Mouse (Mus musculus): ENCODE measurements around the gene Pygo2. TPM values are rescaled to one million over a fixed set of nuclear protein-coding genes. Genes with fewer than 3 reads are reported as not detected.
A peak's percentile ranks its signal among the peaks of the same experiment; 100 is the strongest.

Gene Pygo2
- polyA plus RNA-seq, 1 experiment from 2014 or later: 35.9 TPM

DNA sequence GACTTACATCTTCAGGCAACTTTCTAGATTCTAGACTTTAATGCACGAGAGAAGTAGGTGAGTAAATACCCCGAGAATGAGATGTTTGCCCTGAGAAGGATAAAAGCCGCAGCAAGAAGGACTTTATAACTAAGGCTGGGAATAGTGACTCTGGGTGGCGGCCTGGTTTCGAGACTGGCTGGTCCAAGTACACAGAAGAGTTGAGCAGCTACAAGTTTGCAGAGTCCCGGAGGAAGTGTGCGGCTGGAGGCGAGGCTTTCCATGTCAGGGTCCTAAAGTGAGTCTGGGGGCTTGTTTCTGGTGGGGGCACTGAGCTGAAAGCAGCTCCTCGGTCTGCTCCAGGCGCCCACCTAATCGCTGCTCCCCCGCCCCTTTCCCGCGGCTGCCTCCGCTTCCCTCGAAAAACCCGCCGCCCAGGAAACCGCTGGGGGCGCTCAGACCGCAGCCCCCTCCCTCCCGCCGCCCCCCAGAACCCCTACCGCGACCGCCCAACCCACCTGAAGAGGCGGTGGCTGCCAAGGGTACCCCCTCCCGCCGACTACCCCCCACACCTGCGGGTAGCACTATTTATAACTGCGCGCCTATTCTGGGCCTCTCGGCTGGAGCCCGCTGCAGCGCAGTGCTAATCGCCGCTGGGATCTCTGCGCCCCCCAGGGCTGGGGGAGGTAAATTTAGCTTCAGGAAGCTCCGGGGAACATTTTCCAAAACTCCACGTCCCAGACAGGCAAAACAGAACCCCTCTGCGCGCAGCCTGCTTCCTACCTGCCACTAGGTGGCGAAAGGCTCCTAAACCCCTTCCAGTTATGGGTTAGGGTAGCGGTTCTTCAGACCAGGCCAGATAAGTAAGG lies 34.0 kb upstream of the Pygo2 start:
- H3K4me3 ChIP-seq: peak overlapping the region; percentile 79
- no peaks in the 10 kb centered on the region; the same call in 1 of the 2 replicates for H3K27me3 ChIP-seq (ENCODE audit: insufficient read depth, poor library complexity, severe bottlenecking)
- H3K36me3 ChIP-seq: peaks cover 9% of the 10 kb centered on the region; the same call in 1 of the 2 replicates
- WGBS: under 1% methylated on average over 43 of the region's 44 CpGs
- H3K4me1 ChIP-seq: peaks cover 58% of the 10 kb centered on the region
- H3K27ac ChIP-seq: peak overlapping the region; percentile 93
- peak; percentile 91 for DNase-seq (ENCODE audit: low spot score)
- no peaks in the 10 kb centered on the region for H3K9me3 ChIP-seq

DNA sequence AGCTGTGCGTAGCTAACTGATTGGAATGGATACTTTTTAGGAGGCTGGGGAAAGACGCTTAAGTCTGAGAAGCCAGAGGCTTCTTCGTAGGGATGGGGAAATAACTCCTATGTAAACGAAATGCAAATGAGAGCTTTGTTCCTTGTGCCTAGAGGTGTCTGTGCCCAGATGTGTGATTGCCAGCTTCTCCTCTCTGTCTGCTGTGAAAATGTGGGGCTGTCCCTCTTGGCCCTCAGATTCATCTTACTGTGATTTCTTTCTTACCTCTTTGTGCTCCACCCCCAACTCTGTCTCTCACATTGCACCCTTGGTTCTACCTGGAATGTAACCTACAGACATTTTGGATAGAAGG lies 33.4 kb upstream of the Pygo2 start:
- no peak for DNase-seq (ENCODE audit: low spot score)
- Histone ChIP-seq H3K4me3 (peak overlapping the region; percentile 79), H3K9me3 (no peaks in the 10 kb centered on the region), H3K4me1 (peaks cover 52% of the 10 kb centered on the region), H3K27me3 (ENCODE audit: insufficient read depth, poor library complexity, severe bottlenecking) (no peaks in the 10 kb centered on the region; the same call in 1 of the 2 replicates), H3K27ac (peak overlapping the region; percentile 93), H3K36me3 (peaks cover 15% of the 10 kb centered on the region)
- WGBS: 0% methylated on average over 4 of the region's 4 CpGs

DNA sequence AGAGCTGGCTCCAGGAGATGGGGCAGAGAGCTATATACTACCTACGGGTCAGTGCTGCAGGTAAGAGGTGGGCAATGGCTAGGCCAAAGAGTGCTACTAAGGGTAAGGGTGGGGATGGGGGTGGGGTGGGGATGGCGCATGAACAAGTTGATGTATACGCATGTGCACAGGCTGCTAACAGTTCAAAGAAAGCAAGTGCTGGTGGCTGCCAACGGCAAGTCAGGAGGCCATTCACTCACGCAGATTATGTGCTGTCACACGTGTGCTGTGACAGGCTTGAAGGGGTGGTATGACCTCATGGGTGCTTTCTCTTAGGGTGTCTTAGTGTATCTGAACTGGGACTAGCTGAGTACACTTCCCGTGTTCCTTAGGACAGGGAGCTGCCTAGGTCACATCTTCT lies 28.7 kb upstream of the Pygo2 start:
- no peak for DNase-seq (ENCODE audit: low spot score)
- Histone ChIP-seq H3K36me3 (peaks cover 56% of the 10 kb centered on the region), H3K27me3 (ENCODE audit: insufficient read depth, poor library complexity, severe bottlenecking) (no peaks in the 10 kb centered on the region), H3K4me3 (no peak overlapping the region), H3K9me3 (no peaks in the 10 kb centered on the region), H3K27ac (no peak overlapping the region), H3K4me1 (peaks cover 7% of the 10 kb centered on the region)
- 94% methylated on average over 7 of the region's 7 CpGs for WGBS

DNA sequence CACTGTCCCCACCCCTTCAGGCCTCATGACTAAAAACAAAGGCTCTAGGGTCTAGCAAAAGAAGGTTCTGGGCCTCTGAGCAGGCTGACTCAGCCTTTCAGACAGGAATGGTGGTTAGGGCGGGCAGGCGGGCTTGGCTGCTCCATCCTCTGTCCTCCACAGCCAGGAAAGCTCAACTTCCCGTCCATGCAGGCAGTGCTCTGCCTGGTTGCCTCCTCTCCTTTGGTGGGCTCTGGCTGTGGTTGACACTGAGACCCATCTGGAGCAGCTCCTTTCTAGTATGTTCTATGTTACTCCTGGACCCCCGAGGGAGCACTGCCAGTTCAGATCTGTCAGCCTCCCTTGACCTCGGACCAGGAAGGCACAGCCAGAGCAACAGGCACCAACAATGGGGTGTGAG lies 27.3 kb upstream of the Pygo2 start, which contains the start of gene Lenep:
TSS of gene Lenep (minus strand) at position 101 of the 400 bp plus-strand sequence.
- Histone ChIP-seq H3K36me3 (peaks cover 65% of the 10 kb centered on the region), H3K9me3 (no peaks in the 10 kb centered on the region)
- 76% methylated on average over 5 of the region's 5 CpGs for WGBS

DNA sequence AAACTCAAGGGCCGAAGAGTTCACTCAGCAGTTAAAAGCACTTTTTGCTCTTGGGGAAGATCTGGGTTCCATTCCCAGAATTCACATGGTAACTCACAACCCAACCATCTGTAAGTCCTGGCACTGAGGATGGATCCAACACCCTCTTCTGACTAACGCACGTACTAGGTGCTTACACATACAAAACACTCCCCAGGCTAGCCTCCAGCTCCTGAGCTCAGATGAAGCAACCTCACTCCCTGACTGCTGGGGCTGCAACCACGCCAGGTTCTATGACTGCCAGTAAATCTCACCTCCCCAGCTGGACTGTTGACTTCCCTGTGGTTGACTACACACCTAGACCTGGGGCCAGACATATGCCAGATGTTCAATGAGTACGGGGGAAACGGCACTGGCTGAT lies 23.1 kb upstream of the Pygo2 start:
- WGBS: 91% methylated on average over 6 of the region's 6 CpGs
- DNase-seq (ENCODE audit: low spot score): no peak

More for the DNA sequence above, 27.3 kb upstream of the Pygo2 start, which contains the start of gene Lenep:
- no peak for DNase-seq (ENCODE audit: low spot score)
- no peak within 1 kb of the TSS for H3K4me3 ChIP-seq
- no peaks in the 10 kb centered on the region for H3K4me1 ChIP-seq
- H3K27ac ChIP-seq: no peak within 1 kb of the TSS
- H3K27me3 ChIP-seq (ENCODE audit: insufficient read depth, poor library complexity, severe bottlenecking): no peaks in the 10 kb centered on the region

DNA sequence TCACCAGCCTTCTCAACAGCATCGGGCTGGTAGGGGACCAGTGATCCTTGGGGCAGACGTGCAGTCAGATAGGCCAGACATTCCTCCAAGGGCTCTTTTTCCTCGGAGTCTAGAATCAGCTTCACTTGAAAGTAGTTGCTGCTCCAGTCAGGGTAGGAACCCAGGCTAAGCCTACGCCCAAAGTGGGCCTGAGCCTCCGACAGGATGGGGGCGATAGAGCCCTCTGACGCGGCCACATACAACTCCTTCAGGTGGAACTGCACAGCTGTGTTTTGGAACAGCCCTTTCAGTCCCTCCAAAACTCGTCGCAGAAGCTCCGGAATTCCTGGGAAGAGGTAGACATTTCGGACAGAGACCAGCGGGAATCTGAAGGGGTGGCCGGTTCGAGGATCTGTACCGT lies 21.6 kb upstream of the Pygo2 start:
- H3K4me3 ChIP-seq: 0 out of 2 replicates have a peak overlapping the region, but pooled peaks have one; percentile 12

More for the DNA sequence above, 23.1 kb upstream of the Pygo2 start:
- peaks cover 61% of the 10 kb centered on the region for H3K36me3 ChIP-seq
- H3K4me3 ChIP-seq: no peak overlapping the region
- H3K9me3 ChIP-seq: no peaks in the 10 kb centered on the region
- H3K27ac ChIP-seq: no peak overlapping the region
- H3K27me3 ChIP-seq (ENCODE audit: insufficient read depth, poor library complexity, severe bottlenecking): no peaks in the 10 kb centered on the region
- H3K4me1 ChIP-seq: peaks cover 7% of the 10 kb centered on the region

DNA sequence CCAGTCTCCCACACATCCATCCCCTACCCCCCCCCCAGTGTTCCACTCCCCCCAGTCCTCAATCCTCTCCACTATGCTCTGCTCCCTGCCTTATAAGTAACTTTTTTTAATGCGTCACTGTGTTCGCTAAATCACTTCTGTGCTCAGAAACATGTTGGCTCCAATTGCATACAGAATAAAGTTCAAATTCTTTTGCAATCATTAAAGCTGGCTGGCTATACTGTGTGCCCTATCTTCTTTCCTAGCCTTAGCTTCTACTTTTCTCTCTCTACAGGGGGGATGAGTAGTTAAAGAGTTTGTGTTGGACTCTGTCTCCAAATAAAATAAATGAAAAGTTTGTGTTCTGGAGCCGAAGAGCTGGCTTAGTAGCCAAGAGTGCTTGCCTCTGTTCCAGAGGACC lies 20.3 kb upstream of the Pygo2 start:
- 94% methylated on average over 3 of the region's 3 CpGs for WGBS
- Histone ChIP-seq H3K36me3 (peaks cover 51% of the 10 kb centered on the region), H3K4me3 (no peak overlapping the region), H3K27me3 (ENCODE audit: insufficient read depth, poor library complexity, severe bottlenecking) (no peaks in the 10 kb centered on the region), H3K27ac (no peak overlapping the region), H3K4me1 (peaks cover 7% of the 10 kb centered on the region), H3K9me3 (no peaks in the 10 kb centered on the region)
- DNase-seq (ENCODE audit: low spot score): no peak

More for the DNA sequence above, 21.6 kb upstream of the Pygo2 start:
- 53% methylated on average over 16 of the region's 16 CpGs for WGBS
- DNase-seq (ENCODE audit: low spot score): no peak
- Histone ChIP-seq H3K36me3 (peaks cover 52% of the 10 kb centered on the region), H3K27ac (no peak overlapping the region), H3K27me3 (ENCODE audit: insufficient read depth, poor library complexity, severe bottlenecking) (no peaks in the 10 kb centered on the region), H3K4me1 (peaks cover 7% of the 10 kb centered on the region), H3K9me3 (no peaks in the 10 kb centered on the region)

DNA sequence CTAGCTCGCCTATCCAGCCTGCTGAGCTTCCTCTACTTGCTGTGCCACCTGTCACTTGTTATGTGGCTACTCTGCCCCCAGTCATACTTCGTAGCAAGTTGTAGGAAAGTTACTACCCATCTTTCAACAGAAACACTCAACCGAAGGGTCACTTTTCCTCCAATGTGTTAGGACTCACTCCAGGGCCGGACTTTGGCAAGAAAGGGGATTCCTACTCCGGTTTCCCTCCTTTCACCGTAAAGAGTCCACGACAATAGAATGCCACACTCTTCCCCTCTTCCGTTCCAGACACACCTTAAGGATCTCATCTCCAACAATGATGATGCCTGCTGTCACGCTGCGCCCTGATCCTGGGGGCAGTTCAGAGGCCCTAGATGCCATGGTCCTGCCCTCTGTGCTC lies 19.1 kb upstream of the Pygo2 start:
- Histone ChIP-seq H3K36me3 (peaks cover 54% of the 10 kb centered on the region), H3K4me3 (peak overlapping the region; percentile 68), H3K27me3 (ENCODE audit: insufficient read depth, poor library complexity, severe bottlenecking) (no peaks in the 10 kb centered on the region), H3K9me3 (no peaks in the 10 kb centered on the region), H3K4me1 (peaks cover 7% of the 10 kb centered on the region), H3K27ac (peak overlapping the region; percentile 84)
- 72% methylated on average over 10 of the region's 10 CpGs for WGBS
- DNase-seq (ENCODE audit: low spot score): no peak

DNA sequence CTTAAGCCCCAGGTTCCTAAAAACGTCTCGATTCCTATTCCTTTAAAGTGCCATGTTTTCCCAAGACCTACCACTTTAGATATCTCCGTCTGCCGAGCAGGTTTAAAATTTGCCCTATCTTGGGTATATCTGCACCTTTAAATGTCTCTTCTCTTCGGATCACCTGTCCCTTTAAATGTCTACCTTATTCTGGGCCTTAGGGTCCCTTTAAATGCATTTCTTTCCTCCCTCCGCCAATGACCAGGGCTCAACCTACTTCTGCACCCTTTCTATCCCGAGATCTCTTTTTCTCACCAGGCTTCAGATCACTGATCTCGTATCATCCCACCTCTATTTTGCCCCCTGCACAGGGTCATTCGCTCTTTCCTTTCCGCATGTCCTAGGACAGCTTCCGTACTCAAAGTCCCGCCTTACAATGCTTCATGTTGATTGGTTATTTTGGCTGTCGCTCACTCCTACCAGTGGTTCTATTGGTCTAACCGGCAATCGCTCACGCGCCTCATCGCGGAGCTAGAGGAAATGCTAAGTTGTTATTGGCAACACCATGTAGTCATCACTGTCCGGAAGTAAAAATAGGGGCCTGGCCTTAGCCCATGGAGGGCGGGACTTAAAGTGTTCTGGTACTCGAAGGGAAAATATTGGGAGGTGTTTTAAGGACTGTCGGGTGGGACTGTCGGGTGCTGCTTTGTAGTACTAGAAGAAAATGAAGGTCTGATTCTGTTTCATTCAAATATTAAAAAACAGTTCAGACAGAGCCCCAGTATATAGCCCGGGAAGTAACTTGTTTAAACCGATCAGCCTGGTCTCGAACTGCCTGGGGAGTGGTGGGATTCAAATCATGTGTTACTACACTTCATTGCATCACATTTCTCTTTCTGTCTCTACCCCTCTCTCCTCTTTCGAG lies 18.3 kb upstream of the Pygo2 start, which contains the start of gene Flad1:
TSS of gene Flad1 (minus strand) at position 381 of the 904 bp plus-strand sequence.
- H3K4me1 ChIP-seq: peaks cover 12% of the 10 kb centered on the region
- no peaks in the 10 kb centered on the region for H3K9me3 ChIP-seq
- peak within 1 kb of the TSS; percentile 84 for H3K27ac ChIP-seq
- no peaks in the 10 kb centered on the region for H3K27me3 ChIP-seq (ENCODE audit: insufficient read depth, poor library complexity, severe bottlenecking)
- peaks cover 58% of the 10 kb centered on the region for H3K36me3 ChIP-seq
- H3K4me3 ChIP-seq: peak within 1 kb of the TSS; percentile 68
- DNase-seq (ENCODE audit: low spot score): peak; percentile 99
- 7% methylated on average over 28 of the region's 28 CpGs for WGBS

DNA sequence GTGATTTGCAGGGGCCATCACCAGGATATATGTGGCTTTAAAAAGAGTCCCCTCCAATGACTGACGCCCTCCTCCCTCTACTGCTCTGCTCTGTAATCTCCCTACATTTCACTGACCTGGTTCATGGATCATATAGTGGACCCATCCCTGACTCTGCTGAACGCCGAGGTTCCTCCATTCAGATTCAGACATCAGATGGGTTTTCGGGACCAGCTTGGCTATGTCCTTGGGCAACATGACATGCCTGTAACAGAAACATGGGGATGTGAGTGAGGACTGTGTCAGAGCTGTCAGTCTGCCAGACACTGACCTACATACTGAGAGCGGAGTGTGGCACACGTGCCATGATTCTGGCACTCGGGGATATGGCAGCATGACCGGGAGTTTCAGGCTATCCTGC lies 13.9 kb upstream of the Pygo2 start:
- 96% methylated on average over 8 of the region's 8 CpGs for whole genome bisulfite sequencing
- Histone ChIP-seq H3K27me3 (ENCODE audit: insufficient read depth, poor library complexity, severe bottlenecking) (no peaks in the 10 kb centered on the region), H3K4me1 (peaks cover 24% of the 10 kb centered on the region), H3K36me3 (peaks cover 36% of the 10 kb centered on the region), H3K4me3 (peak overlapping the region; percentile 67; the same call in 1 of the 2 replicates), H3K9me3 (no peaks in the 10 kb centered on the region), H3K27ac (no peak overlapping the region)
- no peak for DNase-seq (ENCODE audit: low spot score)

DNA sequence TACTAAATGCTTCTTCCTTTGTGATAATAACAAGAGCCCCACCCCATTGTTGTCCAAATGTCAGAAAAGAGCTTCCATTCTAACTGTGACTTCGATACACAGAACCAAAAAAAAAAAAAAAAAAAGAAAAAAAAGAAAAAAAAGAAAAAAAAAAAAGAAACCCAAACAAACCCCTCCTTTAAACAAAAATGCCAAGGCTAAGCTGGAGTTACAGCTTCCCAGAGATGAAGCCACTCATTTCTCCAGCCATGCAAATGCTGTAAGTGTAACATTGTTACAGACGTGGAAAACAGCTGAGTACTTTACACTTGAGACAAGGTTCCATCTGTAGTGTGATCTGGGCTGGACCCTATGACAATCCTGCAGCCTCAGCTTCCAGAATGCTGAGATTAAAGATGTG lies 12.9 kb upstream of the Pygo2 start:
- Histone ChIP-seq H3K36me3 (peaks cover 36% of the 10 kb centered on the region), H3K27ac (peak overlapping the region; percentile 92), H3K27me3 (ENCODE audit: insufficient read depth, poor library complexity, severe bottlenecking) (no peaks in the 10 kb centered on the region), H3K4me3 (peak overlapping the region; percentile 67), H3K9me3 (no peaks in the 10 kb centered on the region), H3K4me1 (peaks cover 33% of the 10 kb centered on the region)
- no peak for DNase-seq (ENCODE audit: low spot score)
- 36% methylated on average over 2 of the region's 2 CpGs for WGBS

DNA sequence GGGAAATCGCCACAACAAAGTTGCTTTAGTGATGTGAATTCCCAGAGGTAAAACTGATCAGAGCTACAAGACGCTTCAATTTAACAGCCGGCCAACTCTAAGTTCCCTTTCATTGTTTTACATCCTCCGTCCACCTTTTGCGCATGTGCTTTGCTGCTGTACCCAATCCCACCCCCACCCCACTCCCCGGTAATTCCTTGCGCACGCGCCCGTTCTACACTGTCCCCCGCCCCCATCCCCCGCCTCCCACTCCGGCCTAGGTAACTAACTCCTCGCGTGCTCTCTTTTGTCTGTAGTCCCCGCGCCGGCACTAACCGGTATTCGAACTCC lies 12.2 kb upstream of the Pygo2 start:
- peaks cover 35% of the 10 kb centered on the region for H3K36me3 ChIP-seq
- no peaks in the 10 kb centered on the region for H3K9me3 ChIP-seq
- H3K27ac ChIP-seq: peak overlapping the region; percentile 92
- H3K4me3 ChIP-seq: peak overlapping the region; percentile 67
- no peak for DNase-seq (ENCODE audit: low spot score)
- WGBS: under 1% methylated on average over 20 of the region's 20 CpGs
- H3K4me1 ChIP-seq: peaks cover 40% of the 10 kb centered on the region
- no peaks in the 10 kb centered on the region for H3K27me3 ChIP-seq (ENCODE audit: insufficient read depth, poor library complexity, severe bottlenecking)

Measured in heart, embryonic 10.5 days (tissue).